Mouse (Mus musculus): ENCODE measurements around the gene Cnksr3. TPM values are rescaled to one million over a fixed set of nuclear protein-coding genes. Genes with fewer than 3 reads are reported as not detected.

Cnksr3 gene
- polyA plus RNA-seq, 1 experiment from 2014 or later = 7.4 TPM

DNA sequence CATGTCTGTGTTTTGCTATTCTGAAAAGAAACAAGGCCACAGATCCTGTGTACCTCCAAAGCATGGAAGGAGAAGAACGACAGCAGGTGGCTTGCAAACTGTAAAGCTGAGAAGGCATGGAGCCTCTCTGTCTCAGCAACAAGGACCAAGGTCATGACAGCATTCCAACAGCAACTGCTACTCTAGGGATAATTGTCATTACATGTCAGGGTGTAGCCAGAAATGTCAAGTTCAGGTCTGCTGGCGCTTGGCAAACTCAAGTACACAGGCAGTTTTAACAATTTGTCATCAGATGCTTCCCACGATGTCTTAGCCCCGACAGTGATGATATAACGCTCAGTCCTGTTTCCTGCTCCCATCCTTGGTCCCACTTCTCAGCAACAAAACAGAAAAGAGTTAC, 26.0 kb downstream of the Cnksr3 start:
- ATAC-seq (ENCODE audit: low FRiP score) (no peak), DNase-seq (ENCODE audit: low spot score, missing footprints) (no peak)
- no peaks in the 10 kb centered on the region for H3K36me3 ChIP-seq (ENCODE audit: control insufficient read depth, insufficient read depth, low read length)
- H3K9ac ChIP-seq (ENCODE audit: low read length) = no peak overlapping the region
- H3K4me2 ChIP-seq = no peak overlapping the region
- no peak overlapping the region for H3K27ac ChIP-seq (ENCODE audit: low read depth, low read length)
- peaks cover 3% of the 10 kb centered on the region; the same call in 1 of the 2 replicates for H3K4me1 ChIP-seq (ENCODE audit: control insufficient read depth, insufficient read depth, low read length)
- WGBS = 93% methylated on average over 5 of the region's 5 CpGs
- no peaks in the 10 kb centered on the region for H3K27me3 ChIP-seq (ENCODE audit: control insufficient read depth, insufficient read depth, low read length)
- no peak overlapping the region for H3K4me3 ChIP-seq (ENCODE audit: low read depth, low read length)
- no peaks in the 10 kb centered on the region for H3K9me3 ChIP-seq (ENCODE audit: control insufficient read depth, low read length)

- Histone ChIP-seq H3K4me1 (ENCODE audit: control insufficient read depth, insufficient read depth, low read length) (peaks cover 3% of the 10 kb centered on the region; the same call in 1 of the 2 replicates), H3K9me3 (ENCODE audit: control insufficient read depth, low read length) (no peaks in the 10 kb centered on the region), H3K9ac (ENCODE audit: low read length) (no peak overlapping the region), H3K27ac (ENCODE audit: low read depth, low read length) (no peak overlapping the region), H3K4me2 (no peak overlapping the region), H3K27me3 (ENCODE audit: control insufficient read depth, insufficient read depth, low read length) (no peaks in the 10 kb centered on the region), H3K4me3 (ENCODE audit: low read depth, low read length) (no peak overlapping the region), H3K36me3 (ENCODE audit: control insufficient read depth, insufficient read depth, low read length) (no peaks in the 10 kb centered on the region)
- peak; percentile 42; the same call in 1 of the 2 replicates for ATAC-seq (ENCODE audit: low FRiP score)
- 47% methylated on average over 6 of the region's 6 CpGs for WGBS
- no peak for DNase-seq (ENCODE audit: low spot score, missing footprints)
Observed at GRCm38 (mm10) chr10:7183171-7183631, 28.8 kb downstream of the Cnksr3 start.

GRCm38 (mm10) chr10:7182555-7183170, 29.4 kb downstream of the Cnksr3 start:
- H3K36me3 ChIP-seq (ENCODE audit: control insufficient read depth, insufficient read depth, low read length) = no peaks in the 10 kb centered on the region
- ATAC-seq (ENCODE audit: low FRiP score) (no peak), DNase-seq (ENCODE audit: low spot score, missing footprints) (no peak)
- H3K9ac ChIP-seq (ENCODE audit: low read length) = no peak overlapping the region
- no peak overlapping the region for H3K27ac ChIP-seq (ENCODE audit: low read depth, low read length)
- no peaks in the 10 kb centered on the region for H3K27me3 ChIP-seq (ENCODE audit: control insufficient read depth, insufficient read depth, low read length)
- no peaks in the 10 kb centered on the region for H3K9me3 ChIP-seq (ENCODE audit: control insufficient read depth, low read length)
- H3K4me1 ChIP-seq (ENCODE audit: control insufficient read depth, insufficient read depth, low read length) = peaks cover 3% of the 10 kb centered on the region; the same call in 1 of the 2 replicates
- H3K4me3 ChIP-seq (ENCODE audit: low read depth, low read length) = no peak overlapping the region
- WGBS = 74% methylated on average over 12 of the region's 12 CpGs
- H3K4me2 ChIP-seq = no peak overlapping the region

DNA sequence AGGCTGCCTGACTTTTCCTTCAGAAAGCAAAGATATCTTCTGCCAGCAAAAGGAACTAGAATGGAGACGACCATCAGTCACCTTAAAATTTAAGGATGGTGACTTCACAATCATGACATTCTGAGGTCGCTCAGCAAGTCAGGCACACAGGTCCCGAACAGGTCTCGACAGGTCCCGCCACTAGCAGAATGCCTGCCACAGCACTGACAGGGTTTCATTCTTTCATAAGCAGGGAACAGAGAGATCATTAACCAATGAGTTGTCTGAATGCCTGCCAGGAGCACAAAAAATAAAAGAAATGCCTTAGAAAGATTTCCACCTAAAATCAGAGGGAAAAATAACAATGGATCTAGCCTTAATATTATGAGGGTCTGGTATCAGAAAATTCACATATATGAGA, 31.7 kb downstream of the Cnksr3 start:
- Histone ChIP-seq H3K4me2 (no peak overlapping the region), H3K36me3 (ENCODE audit: control insufficient read depth, insufficient read depth, low read length) (no peaks in the 10 kb centered on the region), H3K9ac (ENCODE audit: low read length) (no peak overlapping the region), H3K4me1 (ENCODE audit: control insufficient read depth, insufficient read depth, low read length) (peaks cover 3% of the 10 kb centered on the region; the same call in 1 of the 2 replicates), H3K4me3 (ENCODE audit: low read depth, low read length) (no peak overlapping the region), H3K9me3 (ENCODE audit: control insufficient read depth, low read length) (no peaks in the 10 kb centered on the region), H3K27me3 (ENCODE audit: control insufficient read depth, insufficient read depth, low read length) (no peaks in the 10 kb centered on the region), H3K27ac (ENCODE audit: low read depth, low read length) (no peak overlapping the region)
- WGBS = 89% methylated on average over 5 of the region's 5 CpGs
- DNase-seq (ENCODE audit: low spot score, missing footprints) (peak; percentile 59), ATAC-seq (ENCODE audit: low FRiP score) (no peak)

GRCm38 (mm10) chr10:7178571-7178970, 33.5 kb downstream of the Cnksr3 start:
- Histone ChIP-seq H3K4me1 (ENCODE audit: control insufficient read depth, insufficient read depth, low read length) (peaks cover 3% of the 10 kb centered on the region; the same call in 1 of the 2 replicates), H3K27ac (ENCODE audit: low read depth, low read length) (no peak overlapping the region), H3K9ac (ENCODE audit: low read length) (no peak overlapping the region), H3K36me3 (ENCODE audit: control insufficient read depth, insufficient read depth, low read length) (no peaks in the 10 kb centered on the region), H3K4me2 (no peak overlapping the region), H3K9me3 (ENCODE audit: control insufficient read depth, low read length) (no peaks in the 10 kb centered on the region), H3K27me3 (ENCODE audit: control insufficient read depth, insufficient read depth, low read length) (no peaks in the 10 kb centered on the region), H3K4me3 (ENCODE audit: low read depth, low read length) (no peak overlapping the region)
- no peak for DNase-seq (ENCODE audit: low spot score, missing footprints)
- ATAC-seq (ENCODE audit: low FRiP score) = no peak
- 80% methylated on average over 10 of the region's 10 CpGs for WGBS

DNA sequence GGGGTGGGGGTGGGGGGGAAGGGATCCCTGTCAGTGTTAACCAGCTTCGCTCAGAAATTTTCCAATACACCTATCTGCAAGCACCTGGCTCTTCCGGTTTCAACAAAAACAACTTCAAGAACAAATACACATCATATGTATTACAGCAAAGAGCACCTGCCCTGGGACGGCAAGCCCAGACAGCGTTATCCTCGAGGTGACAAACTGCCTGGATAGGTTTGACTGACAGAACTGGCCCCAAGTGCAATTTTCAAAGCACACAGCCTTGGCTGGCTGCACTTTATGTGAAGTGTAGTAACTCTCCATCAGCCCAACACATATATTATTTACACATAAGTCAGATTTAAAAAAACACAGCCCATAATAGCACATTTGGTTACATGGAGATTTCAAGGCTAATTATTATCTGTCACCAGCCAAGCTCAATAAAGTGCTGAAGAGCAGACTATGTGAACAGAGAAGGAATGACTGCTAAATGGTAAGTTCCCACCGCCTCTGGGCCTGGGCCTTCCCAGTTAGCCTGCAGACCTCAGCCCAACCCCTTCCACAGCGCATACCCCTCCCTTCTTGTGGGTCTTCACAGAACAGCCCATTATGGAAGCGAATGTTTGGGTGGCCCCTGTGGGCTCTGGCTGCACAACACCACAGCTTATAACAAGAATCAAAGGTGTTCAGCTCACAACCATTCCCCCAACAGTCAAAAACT, 35.7 kb downstream of the Cnksr3 start:
- 89% methylated on average over 8 of the region's 8 CpGs for WGBS

DNA sequence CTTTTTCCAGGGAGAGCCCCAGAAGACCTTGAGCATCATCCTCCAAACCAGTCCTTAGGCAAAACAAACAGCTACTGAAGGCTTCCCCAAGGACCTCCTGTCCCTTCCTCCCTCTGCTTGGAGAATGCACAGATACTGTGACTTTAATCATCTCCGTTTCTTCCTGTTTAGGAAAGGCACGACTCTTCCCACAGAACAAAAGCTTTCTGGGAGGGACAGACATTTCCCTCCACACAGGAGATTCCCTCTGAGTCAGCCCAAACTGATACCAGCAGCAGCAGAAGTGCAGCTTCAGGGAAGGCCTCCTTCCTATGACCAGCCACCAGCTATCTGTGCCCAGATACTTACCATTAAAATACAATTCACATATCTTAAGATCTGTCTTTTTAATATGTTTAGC, 37.6 kb downstream of the Cnksr3 start:
- no peaks in the 10 kb centered on the region for H3K36me3 ChIP-seq (ENCODE audit: control insufficient read depth, insufficient read depth, low read length)
- WGBS = 57% methylated on average over 2 of the region's 2 CpGs
- no peak overlapping the region for H3K9ac ChIP-seq (ENCODE audit: low read length)
- no peak overlapping the region for H3K27ac ChIP-seq (ENCODE audit: low read depth, low read length)
- H3K4me2 ChIP-seq = no peak overlapping the region
- no peak overlapping the region for H3K4me3 ChIP-seq (ENCODE audit: low read depth, low read length)
- DNase-seq (ENCODE audit: low spot score, missing footprints) = peak; percentile 47
- no peak for ATAC-seq (ENCODE audit: low FRiP score)
- no peaks in the 10 kb centered on the region for H3K27me3 ChIP-seq (ENCODE audit: control insufficient read depth, insufficient read depth, low read length)
- no peaks in the 10 kb centered on the region; the same call in 1 of the 2 replicates for H3K4me1 ChIP-seq (ENCODE audit: control insufficient read depth, insufficient read depth, low read length)
- no peaks in the 10 kb centered on the region for H3K9me3 ChIP-seq (ENCODE audit: control insufficient read depth, low read length)

More for the DNA sequence above, 35.7 kb downstream of the Cnksr3 start:
- H3K4me1 ChIP-seq (ENCODE audit: control insufficient read depth, insufficient read depth, low read length) = no peaks in the 10 kb centered on the region; the same call in 1 of the 2 replicates
- H3K4me3 ChIP-seq (ENCODE audit: low read depth, low read length) = no peak overlapping the region
- H3K9me3 ChIP-seq (ENCODE audit: control insufficient read depth, low read length) = no peaks in the 10 kb centered on the region
- H3K27ac ChIP-seq (ENCODE audit: low read depth, low read length) = no peak overlapping the region
- no peaks in the 10 kb centered on the region for H3K27me3 ChIP-seq (ENCODE audit: control insufficient read depth, insufficient read depth, low read length)
- H3K9ac ChIP-seq (ENCODE audit: low read length) = no peak overlapping the region
- no peak overlapping the region for H3K4me2 ChIP-seq
- DNase-seq (ENCODE audit: low spot score, missing footprints) (no peak), ATAC-seq (ENCODE audit: low FRiP score) (no peak; the same call in 1 of the 2 replicates)
- H3K36me3 ChIP-seq (ENCODE audit: control insufficient read depth, insufficient read depth, low read length) = no peaks in the 10 kb centered on the region

DNA sequence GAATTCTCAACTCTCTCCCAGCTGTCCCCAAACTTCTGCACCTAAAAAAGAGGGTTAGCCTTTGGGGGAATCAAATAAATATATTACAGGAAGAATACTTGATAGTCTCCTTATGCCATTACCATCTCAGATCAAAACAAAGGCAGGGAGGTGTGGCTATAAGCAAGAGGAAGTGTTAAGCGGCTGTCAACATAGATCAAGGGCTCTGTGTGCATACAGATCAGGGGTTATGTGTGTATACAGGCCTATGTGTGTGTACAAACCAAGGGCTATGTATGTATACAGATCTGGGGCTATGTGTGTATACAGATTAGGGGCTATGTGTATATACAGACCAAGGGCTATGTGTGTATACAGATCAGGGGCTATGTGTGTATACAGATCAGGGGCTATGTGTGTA, 38.9 kb downstream of the Cnksr3 start:
- 85% methylated on average over 1 of the region's 1 CpGs for WGBS
- ATAC-seq (ENCODE audit: low FRiP score) (no peak), DNase-seq (ENCODE audit: low spot score, missing footprints) (peak; percentile 68)
- Histone ChIP-seq H3K27ac (ENCODE audit: low read depth, low read length) (no peak overlapping the region), H3K4me3 (ENCODE audit: low read depth, low read length) (no peak overlapping the region), H3K9ac (ENCODE audit: low read length) (no peak overlapping the region), H3K27me3 (ENCODE audit: control insufficient read depth, insufficient read depth, low read length) (no peaks in the 10 kb centered on the region), H3K4me1 (ENCODE audit: control insufficient read depth, insufficient read depth, low read length) (no peaks in the 10 kb centered on the region; the same call in 1 of the 2 replicates), H3K9me3 (ENCODE audit: control insufficient read depth, low read length) (no peaks in the 10 kb centered on the region), H3K4me2 (no peak overlapping the region), H3K36me3 (ENCODE audit: control insufficient read depth, insufficient read depth, low read length) (no peaks in the 10 kb centered on the region)

- H3K27me3 ChIP-seq (ENCODE audit: control insufficient read depth, insufficient read depth, low read length) = no peaks in the 10 kb centered on the region
- H3K27ac ChIP-seq (ENCODE audit: low read depth, low read length) = no peak overlapping the region
- ATAC-seq (ENCODE audit: low FRiP score) (no peak), DNase-seq (ENCODE audit: low spot score, missing footprints) (peak; percentile 51)
- 96% methylated on average over 3 of the region's 3 CpGs for WGBS
- H3K36me3 ChIP-seq (ENCODE audit: control insufficient read depth, insufficient read depth, low read length) = no peaks in the 10 kb centered on the region
- no peak overlapping the region for H3K4me2 ChIP-seq
- no peak overlapping the region for H3K9ac ChIP-seq (ENCODE audit: low read length)
- H3K4me1 ChIP-seq (ENCODE audit: control insufficient read depth, insufficient read depth, low read length) = no peaks in the 10 kb centered on the region
- H3K4me3 ChIP-seq (ENCODE audit: low read depth, low read length) = no peak overlapping the region
- no peaks in the 10 kb centered on the region for H3K9me3 ChIP-seq (ENCODE audit: control insufficient read depth, low read length)
Observed at GRCm38 (mm10) chr10:7170434-7170833, 41.6 kb downstream of the Cnksr3 start.
